Mouse (Mus musculus) MEL (cell line): ENCODE measurements around the gene Gm44973.

Experiments
- CTCF ChIP-seq, 3 experiments: IDR thresholded peaks in 2 of 3; conservative IDR thresholded peaks in 1 of 3; 2 replicates each; pipeline ENCODE4 v1.5.1; 2011 to 2012; ENCODE audit warnings: low read length in 3 of 3, low read depth in 2 of 3, mild to moderate bottlenecking in 2 of 3, improper control_type of control experiment in 1 of 3, inconsistent platforms in 1 of 3, mixed read lengths in 1 of 3, moderate library complexity in 1 of 3; ENCODE audit not compliant: control insufficient read depth in 1 of 3, insufficient read depth in 1 of 3, poor library complexity in 1 of 3, severe bottlenecking in 1 of 3
- SIN3A ChIP-seq: IDR thresholded peaks from 2 replicates; pipeline ENCODE4 v1.6.1; 2012; ENCODE audit warnings: low read length, improper control_type of control experiment, inconsistent platforms

GRCm38 (mm10) chr7:5012681-5013513 is 2.4 kb upstream of the Gm44973 start:
- TF ChIP-seq SIN3A (no peak), CTCF (IDR thresholded peaks at IDR 0.05 in 2 of 3, conservative IDR thresholded peaks at IDR 0.05 in 1 of 3; ENCODE audit: control insufficient read depth in 1 of 3, insufficient read depth in 1 of 3, low read depth in 2 of 3, low read length in 3 of 3, poor library complexity in 1 of 3, severe bottlenecking in 1 of 3) (no peak)
